Mouse (Mus musculus): ENCODE data around the gene Sash1. TPM values are rescaled to one million over a fixed set of nuclear protein-coding genes. Genes with fewer than 3 reads are reported as not detected.
A peak's percentile ranks its signal among the peaks of the same experiment; 100 is the strongest.

The Sash1 gene
- polyA plus RNA-seq, 1 experiment from 2014 or later = 6.4 TPM

GRCm38 (mm10) chr10:8770931-8771653, 114.8 kb downstream of the Sash1 start:
- no peaks in the 10 kb centered on the region; the same call in 1 of the 2 replicates for H3K9me3 ChIP-seq (ENCODE audit: low read depth, low read length)
- H3K4me1 ChIP-seq (ENCODE audit: insufficient read depth) = 0 out of 2 replicates have a peak, but pooled peaks cover 5% of the 10 kb centered on the region
- TF ChIP-seq CTCF (IDR thresholded peaks at IDR 0.05; ENCODE audit: low read depth) = no peak
- no peak overlapping the region for H3K4me3 ChIP-seq (ENCODE audit: low read depth, low read length)
- no peak overlapping the region for H3K9ac ChIP-seq
- no peak overlapping the region for H3K27ac ChIP-seq (ENCODE audit: low read depth)
- 0 out of 2 replicates have a peak, but pooled peaks cover 5% of the 10 kb centered on the region for H3K36me3 ChIP-seq (ENCODE audit: insufficient read depth)
- no peaks in the 10 kb centered on the region for H3K27me3 ChIP-seq (ENCODE audit: insufficient read depth, low read length)
- DNase-seq (no peak), ATAC-seq (ENCODE audit: insufficient read depth) (no peak)
- H3K4me2 ChIP-seq = no peak overlapping the region
- 87% methylated on average over 12 of the region's 12 CpGs for WGBS

GRCm38 (mm10) chr10:8768654-8769053, 117.2 kb downstream of the Sash1 start:
- H3K36me3 ChIP-seq (ENCODE audit: insufficient read depth) = no peaks in the 10 kb centered on the region
- TF ChIP-seq CTCF (IDR thresholded peaks at IDR 0.05; ENCODE audit: low read depth) = no peak
- WGBS = 78% methylated on average over 8 of the region's 8 CpGs
- H3K9me3 ChIP-seq (ENCODE audit: low read depth, low read length) = no peaks in the 10 kb centered on the region; the same call in 1 of the 2 replicates
- H3K27me3 ChIP-seq (ENCODE audit: insufficient read depth, low read length) = no peaks in the 10 kb centered on the region
- no peak overlapping the region for H3K27ac ChIP-seq (ENCODE audit: low read depth)
- no peak overlapping the region for H3K4me2 ChIP-seq
- ATAC-seq (ENCODE audit: insufficient read depth) (no peak), DNase-seq (no peak)
- H3K4me1 ChIP-seq (ENCODE audit: insufficient read depth) = 0 out of 2 replicates have a peak, but pooled peaks cover 5% of the 10 kb centered on the region
- no peak overlapping the region for H3K9ac ChIP-seq
- no peak overlapping the region for H3K4me3 ChIP-seq (ENCODE audit: low read depth, low read length)

- H3K4me1 ChIP-seq (ENCODE audit: insufficient read depth) = peaks cover 3% of the 10 kb centered on the region; the same call in 1 of the 2 replicates
- no peak for TF ChIP-seq CTCF (IDR thresholded peaks at IDR 0.05; ENCODE audit: low read depth)
- no peak overlapping the region for H3K27ac ChIP-seq (ENCODE audit: low read depth)
These were observed 118.5 kb downstream of the Sash1 start for GRCm38 (mm10) chr10:8767381-8767780.

GRCm38 (mm10) chr10:8765922-8766522, 119.8 kb downstream of the Sash1 start:
- Histone ChIP-seq H3K4me3 (ENCODE audit: low read depth, low read length) (no peak overlapping the region), H3K27ac (ENCODE audit: low read depth) (no peak overlapping the region), H3K4me2 (no peak overlapping the region), H3K9me3 (ENCODE audit: low read depth, low read length) (no peaks in the 10 kb centered on the region; the same call in 1 of the 2 replicates), H3K27me3 (ENCODE audit: insufficient read depth, low read length) (no peaks in the 10 kb centered on the region), H3K36me3 (ENCODE audit: insufficient read depth) (no peaks in the 10 kb centered on the region), H3K9ac (no peak overlapping the region), H3K4me1 (ENCODE audit: insufficient read depth) (peaks cover 4% of the 10 kb centered on the region)
- 77% methylated on average over 10 of the region's 10 CpGs for WGBS
- DNase-seq (peak; percentile 77), ATAC-seq (ENCODE audit: insufficient read depth) (no peak)
- TF ChIP-seq CTCF (IDR thresholded peaks at IDR 0.05; ENCODE audit: low read depth) = peak; percentile 63

More at GRCm38 (mm10) chr10:8767381-8767780, 118.5 kb downstream of the Sash1 start:
- Histone ChIP-seq H3K27me3 (ENCODE audit: insufficient read depth, low read length) (no peaks in the 10 kb centered on the region), H3K4me2 (no peak overlapping the region), H3K9ac (no peak overlapping the region), H3K9me3 (ENCODE audit: low read depth, low read length) (no peaks in the 10 kb centered on the region; the same call in 1 of the 2 replicates), H3K4me3 (ENCODE audit: low read depth, low read length) (no peak overlapping the region), H3K36me3 (ENCODE audit: insufficient read depth) (no peaks in the 10 kb centered on the region)
- ATAC-seq (ENCODE audit: insufficient read depth) (peak; percentile 56; the same call in 1 of the 2 replicates), DNase-seq (no peak)
- 50% methylated on average over 5 of the region's 5 CpGs for WGBS

- peak overlapping the region; percentile 46 for H3K4me2 ChIP-seq
- H3K9me3 ChIP-seq (ENCODE audit: low read depth, low read length) = no peaks in the 10 kb centered on the region
- TF ChIP-seq CTCF (IDR thresholded peaks at IDR 0.05; ENCODE audit: low read depth) = no peak
- no peak overlapping the region for H3K9ac ChIP-seq
- no peak for DNase-seq
- H3K27me3 ChIP-seq (ENCODE audit: insufficient read depth, low read length) = no peaks in the 10 kb centered on the region
- H3K27ac ChIP-seq (ENCODE audit: low read depth) = 0 out of 2 replicates have a peak overlapping the region, but pooled peaks have one; percentile 61
- no peak overlapping the region for H3K4me3 ChIP-seq (ENCODE audit: low read depth, low read length)
- H3K4me1 ChIP-seq (ENCODE audit: insufficient read depth) = peaks cover 13% of the 10 kb centered on the region
- WGBS = 37% methylated on average over 12 of the region's 12 CpGs
- ATAC-seq (ENCODE audit: insufficient read depth) = no peak
- H3K36me3 ChIP-seq (ENCODE audit: insufficient read depth) = no peaks in the 10 kb centered on the region
These were observed 123.1 kb downstream of the Sash1 start for GRCm38 (mm10) chr10:8762771-8763170.

GRCm38 (mm10) chr10:8762209-8762701, 123.6 kb downstream of the Sash1 start:
- H3K27me3 ChIP-seq (ENCODE audit: insufficient read depth, low read length) = no peaks in the 10 kb centered on the region
- TF ChIP-seq CTCF (IDR thresholded peaks at IDR 0.05; ENCODE audit: low read depth) = no peak
- H3K4me1 ChIP-seq (ENCODE audit: insufficient read depth) = peaks cover 18% of the 10 kb centered on the region
- DNase-seq (peak; percentile 76), ATAC-seq (ENCODE audit: insufficient read depth) (peak; percentile 39; the same call in 1 of the 2 replicates)
- H3K4me2 ChIP-seq = peak overlapping the region; percentile 46
- 26% methylated on average over 14 of the region's 14 CpGs for WGBS
- H3K9me3 ChIP-seq (ENCODE audit: low read depth, low read length) = no peaks in the 10 kb centered on the region
- peak overlapping the region; percentile 13; the same call in 1 of the 2 replicates for H3K9ac ChIP-seq
- H3K4me3 ChIP-seq (ENCODE audit: low read depth, low read length) = peak overlapping the region; percentile 1; the same call in 1 of the 2 replicates
- no peaks in the 10 kb centered on the region for H3K36me3 ChIP-seq (ENCODE audit: insufficient read depth)
- peak overlapping the region; percentile 61; the same call in 1 of the 2 replicates for H3K27ac ChIP-seq (ENCODE audit: low read depth)

GRCm38 (mm10) chr10:8761656-8762055, 124.2 kb downstream of the Sash1 start:
- peak overlapping the region; percentile 13; the same call in 1 of the 2 replicates for H3K9ac ChIP-seq
- WGBS = 51% methylated on average over 9 of the region's 9 CpGs
- peaks cover 23% of the 10 kb centered on the region for H3K4me1 ChIP-seq (ENCODE audit: insufficient read depth)

More at GRCm38 (mm10) chr10:8761656-8762055, 124.2 kb downstream of the Sash1 start:
- DNase-seq (no peak), ATAC-seq (ENCODE audit: insufficient read depth) (no peak)
- Histone ChIP-seq H3K9me3 (ENCODE audit: low read depth, low read length) (no peaks in the 10 kb centered on the region), H3K36me3 (ENCODE audit: insufficient read depth) (no peaks in the 10 kb centered on the region), H3K27ac (ENCODE audit: low read depth) (peak overlapping the region; percentile 61; the same call in 1 of the 2 replicates), H3K4me3 (ENCODE audit: low read depth, low read length) (peak overlapping the region; percentile 1; the same call in 1 of the 2 replicates), H3K4me2 (peak overlapping the region; percentile 46), H3K27me3 (ENCODE audit: insufficient read depth, low read length) (no peaks in the 10 kb centered on the region)
- TF ChIP-seq CTCF (IDR thresholded peaks at IDR 0.05; ENCODE audit: low read depth) = no peak

All from lung, embryonic 14.5 days (tissue).